Mouse (Mus musculus): ENCODE data around the gene Ercc4.
A peak's percentile ranks its signal among the peaks of the same experiment; 100 is the strongest.

Ercc4 gene

GRCm38 (mm10) chr16:13147810-13148555, 38.5 kb downstream of the Ercc4 start:
- DNase-seq (ENCODE audit: low read depth), result no peak

DNA sequence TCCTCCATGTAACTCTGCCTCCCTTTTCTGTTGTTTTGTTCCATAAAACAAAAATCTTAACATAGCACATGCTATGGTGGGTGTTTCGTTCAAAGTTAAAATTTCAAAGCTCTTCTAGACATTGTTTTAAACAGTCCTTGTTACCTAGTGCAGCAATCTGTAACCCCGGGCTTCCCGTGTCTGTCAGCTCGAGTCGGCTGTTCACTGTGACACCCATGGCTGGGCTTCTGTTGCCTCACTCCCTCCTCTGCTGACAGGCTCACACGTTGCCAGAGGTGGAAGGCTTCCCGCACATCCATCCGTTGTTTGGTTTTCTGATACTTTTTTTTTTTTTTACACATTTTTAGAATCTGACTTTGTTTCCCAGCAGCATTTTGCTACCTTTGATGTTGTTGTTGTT, 40.5 kb downstream of the Ercc4 start:
- no peak for DNase-seq (ENCODE audit: low read depth)

DNA sequence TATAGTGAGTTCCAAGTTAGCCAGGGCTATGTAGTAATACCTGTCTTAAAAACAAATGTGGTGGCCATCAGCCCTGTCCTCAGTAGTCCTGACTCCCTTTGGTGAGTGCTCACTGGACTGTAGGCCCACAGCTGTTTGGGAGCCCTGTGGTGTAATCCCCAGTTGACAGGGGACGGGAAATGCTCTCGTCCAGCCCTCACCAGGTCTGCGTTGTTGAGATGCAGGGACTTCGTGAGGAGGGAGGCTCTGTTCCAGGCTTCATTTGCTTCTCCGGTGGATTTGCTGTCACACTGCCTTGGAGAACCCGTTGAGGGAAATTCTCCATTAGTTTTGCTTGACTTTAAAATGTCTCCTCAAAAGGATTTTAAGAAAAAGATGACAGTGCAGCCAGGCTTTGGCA, 41.3 kb downstream of the Ercc4 start:
- no peak for DNase-seq (ENCODE audit: low read depth)

DNA sequence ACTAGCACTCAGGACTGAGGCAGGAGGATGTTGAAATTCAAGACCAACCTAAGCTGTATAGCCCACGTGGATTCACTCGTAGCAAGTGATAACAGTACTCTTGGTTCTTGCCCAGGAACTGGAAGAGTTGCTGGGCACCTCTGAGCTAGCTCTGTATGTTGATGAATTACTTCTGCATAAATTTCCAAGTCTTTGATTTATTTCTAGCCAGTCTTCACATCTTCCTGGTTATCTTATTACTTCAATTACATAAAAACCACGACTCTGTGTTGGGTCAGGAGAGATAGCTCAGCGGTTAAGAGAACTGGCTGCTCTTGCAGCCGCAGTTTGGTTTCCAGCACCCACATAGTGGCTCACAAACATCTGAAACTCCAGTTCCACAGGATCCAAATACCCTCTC, 43.0 kb downstream of the Ercc4 start:
- DNase-seq (ENCODE audit: low read depth), result peak; percentile 16

GRCm38 (mm10) chr16:13153215-13153614, 43.7 kb downstream of the Ercc4 start:
- no peak for DNase-seq (ENCODE audit: low read depth)

- no peak for DNase-seq (ENCODE audit: low read depth)
These were observed 44.9 kb downstream of the Ercc4 start for GRCm38 (mm10) chr16:13154352-13154751.

DNA sequence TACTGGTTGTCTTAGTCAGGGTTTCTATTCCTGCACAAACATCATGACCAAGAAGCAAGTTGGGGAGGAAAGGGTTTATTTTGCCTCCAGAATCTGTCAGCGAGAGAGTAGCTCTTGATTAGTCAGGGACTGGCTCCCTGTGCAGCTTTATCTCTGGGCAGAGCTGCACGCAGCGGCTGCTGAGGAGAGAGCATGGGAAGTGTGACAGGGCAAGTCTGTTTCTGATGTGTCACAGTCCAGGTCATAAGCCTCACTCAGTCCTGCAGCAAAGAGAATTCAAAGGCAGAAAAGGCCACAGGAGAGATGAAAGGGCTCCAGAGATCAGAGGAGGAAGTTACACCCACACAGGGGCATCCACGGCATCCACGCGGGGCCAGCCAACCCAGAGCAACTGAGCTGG, 47.8 kb downstream of the Ercc4 start:
- peak; percentile 45 for DNase-seq (ENCODE audit: low read depth)

- peak; percentile 23 for DNase-seq (ENCODE audit: low read depth)
These were observed 48.7 kb downstream of the Ercc4 start for GRCm38 (mm10) chr16:13158153-13158670.

- peak; percentile 88 for DNase-seq (ENCODE audit: low read depth)
These were observed 49.7 kb downstream of the Ercc4 start for GRCm38 (mm10) chr16:13158906-13159889.

DNA sequence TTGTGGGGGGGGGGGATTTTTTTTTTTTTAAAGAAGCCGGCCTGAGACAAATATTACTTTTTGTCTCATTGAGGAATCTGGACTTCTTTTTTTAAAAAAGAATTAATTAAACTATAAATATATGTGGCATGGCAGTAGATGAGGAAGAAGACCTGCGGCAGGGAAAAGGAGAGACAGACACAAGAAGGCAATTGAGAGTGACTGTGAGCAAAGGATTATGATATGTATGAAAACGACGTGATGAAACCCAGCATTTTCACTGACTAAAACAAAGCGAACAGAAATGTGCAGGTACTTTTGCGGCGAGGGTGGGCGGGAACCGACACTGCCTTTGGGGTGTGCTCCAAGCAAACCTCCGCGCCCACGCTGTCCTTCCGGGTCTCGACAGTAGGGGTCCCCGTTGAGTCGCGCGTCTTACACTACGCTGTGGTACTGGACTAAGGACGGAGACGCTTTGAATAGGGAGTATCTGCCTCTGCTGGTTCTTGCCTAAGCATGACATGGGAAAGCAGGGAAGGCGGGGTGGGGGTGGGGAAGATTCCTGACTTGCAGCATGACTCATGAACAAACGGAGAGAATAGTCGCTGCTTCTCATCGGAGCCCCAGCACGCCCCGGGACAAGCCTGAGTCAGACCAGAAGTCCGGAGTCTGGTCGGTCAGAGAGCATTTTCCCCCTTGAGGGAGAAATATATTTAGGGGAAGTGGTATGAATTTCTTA, 50.6 kb downstream of the Ercc4 start:
- peak; percentile 97 for DNase-seq (ENCODE audit: low read depth)

DNA sequence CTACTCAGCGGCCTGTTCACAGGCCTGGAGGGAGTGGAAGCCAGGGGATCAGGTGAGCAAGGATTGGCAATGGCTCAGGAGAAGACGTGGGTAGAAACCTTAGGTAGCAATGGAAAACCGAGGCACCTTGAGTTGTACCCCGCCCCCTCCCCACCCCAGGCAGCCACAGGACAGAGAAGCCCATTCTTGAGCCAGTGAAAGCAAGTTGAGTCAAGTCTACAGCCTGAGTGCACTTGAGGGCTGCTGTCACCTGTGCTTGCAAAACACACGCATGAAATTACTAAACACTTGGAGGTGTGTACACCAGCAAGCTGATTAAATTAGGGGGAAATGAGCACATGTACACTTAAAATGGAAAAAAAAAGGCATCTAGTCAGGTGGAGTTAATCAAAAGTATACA, 52.0 kb downstream of the Ercc4 start:
- no peak for DNase-seq (ENCODE audit: low read depth)

DNA sequence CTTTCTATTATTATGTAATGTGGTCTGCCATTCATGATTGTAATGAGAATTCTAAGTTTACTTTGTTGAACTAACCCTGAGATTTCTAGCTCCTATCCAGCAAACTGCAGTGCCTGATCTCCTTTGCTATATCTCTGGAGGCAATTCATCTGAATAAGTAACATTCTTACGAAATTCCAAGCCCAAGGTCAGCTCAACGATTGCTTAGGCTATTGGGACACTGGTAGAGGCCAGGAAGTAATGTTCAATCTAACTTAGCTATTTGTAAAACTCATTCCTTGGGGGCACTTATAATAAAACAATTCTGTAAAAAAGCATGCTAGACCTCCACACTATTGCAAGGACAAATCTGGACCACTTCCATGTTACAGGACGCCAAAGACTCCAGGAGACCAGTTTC, 58.2 kb downstream of the Ercc4 start:
- no peak for DNase-seq (ENCODE audit: low read depth)

DNA sequence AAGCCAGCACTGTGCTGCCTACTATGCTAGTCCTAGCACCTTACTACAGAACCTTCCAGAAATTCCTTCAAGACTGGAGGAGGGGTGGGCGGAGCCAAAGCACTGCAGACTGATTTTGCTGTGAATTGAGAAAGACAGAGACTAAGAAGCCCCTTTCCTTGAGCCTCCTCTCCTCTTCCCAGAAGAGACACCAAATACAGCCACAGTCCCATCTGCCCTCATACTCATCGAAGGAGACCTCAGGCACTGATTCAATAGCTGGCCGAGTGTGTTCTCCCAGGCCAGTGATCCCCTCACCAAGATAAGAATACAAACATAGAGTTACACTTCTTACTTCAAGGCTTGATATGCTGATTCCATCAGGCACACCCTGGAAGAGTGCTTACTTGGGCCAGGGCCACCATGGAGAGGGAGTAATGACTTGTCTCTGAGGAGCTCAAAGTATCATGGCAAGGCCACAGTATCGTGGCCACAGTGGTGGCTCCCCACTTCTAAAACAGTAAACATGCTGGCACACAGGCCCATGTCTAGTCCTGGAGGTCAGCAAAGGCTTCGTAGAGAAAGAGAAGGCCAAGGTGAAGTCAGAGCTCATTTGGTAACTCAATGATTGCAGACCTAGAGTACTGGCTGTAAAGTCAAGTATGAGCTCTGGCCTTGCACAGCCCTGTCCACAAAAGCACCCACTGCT, 63.7 kb downstream of the Ercc4 start:
- DNase-seq (ENCODE audit: low read depth), result no peak

- DNase-seq (ENCODE audit: low read depth), result no peak
These were observed 73.0 kb downstream of the Ercc4 start for GRCm38 (mm10) chr16:13182526-13182925.

DNA sequence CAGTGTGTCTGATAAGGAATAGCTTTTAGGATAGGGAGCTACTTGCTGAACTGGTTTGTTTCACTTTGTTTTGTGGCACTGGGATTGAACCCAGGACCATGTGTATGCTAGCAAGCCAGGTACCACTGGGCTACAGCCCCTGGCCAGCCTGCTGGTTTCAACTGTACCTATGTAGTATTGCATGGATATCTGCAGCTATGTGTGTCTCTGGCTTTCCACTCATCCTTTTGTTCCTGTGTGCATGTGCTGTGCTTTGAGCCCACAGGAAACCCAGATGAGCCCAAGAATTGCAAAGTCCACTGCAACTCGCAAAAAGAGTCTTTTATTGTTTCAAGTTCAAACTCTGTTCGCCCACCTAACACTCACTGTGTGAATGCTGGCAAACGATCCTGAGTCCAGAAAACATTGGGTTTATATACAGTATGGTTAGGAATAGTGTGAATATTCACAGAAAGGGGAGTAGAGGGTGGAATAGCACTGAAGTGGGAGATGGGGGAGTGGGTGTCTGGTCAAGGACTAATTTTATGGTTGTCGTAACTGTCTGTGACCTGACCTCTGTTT, 73.8 kb downstream of the Ercc4 start:
- DNase-seq (ENCODE audit: low read depth), result no peak

DNA sequence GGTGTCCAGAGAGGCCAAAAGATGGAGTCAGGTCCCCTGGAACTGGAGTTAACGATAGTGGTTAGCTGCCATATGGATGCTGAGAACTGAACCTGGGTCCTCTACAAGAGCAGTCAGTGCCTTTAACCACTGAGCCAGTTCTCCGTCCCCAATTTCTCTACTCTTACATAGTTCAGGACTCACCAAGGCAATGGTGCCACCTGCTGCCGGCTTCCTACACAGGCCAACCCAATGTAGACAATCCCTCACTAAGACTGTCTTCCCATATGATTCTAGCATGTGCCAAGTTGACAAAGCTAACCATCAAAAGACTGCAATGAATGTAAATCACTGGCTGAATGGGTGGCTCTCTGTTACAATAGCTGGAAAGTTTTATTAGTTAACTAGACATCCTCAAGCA, 74.9 kb downstream of the Ercc4 start:
- peak; percentile 10 for DNase-seq (ENCODE audit: low read depth)

DNA sequence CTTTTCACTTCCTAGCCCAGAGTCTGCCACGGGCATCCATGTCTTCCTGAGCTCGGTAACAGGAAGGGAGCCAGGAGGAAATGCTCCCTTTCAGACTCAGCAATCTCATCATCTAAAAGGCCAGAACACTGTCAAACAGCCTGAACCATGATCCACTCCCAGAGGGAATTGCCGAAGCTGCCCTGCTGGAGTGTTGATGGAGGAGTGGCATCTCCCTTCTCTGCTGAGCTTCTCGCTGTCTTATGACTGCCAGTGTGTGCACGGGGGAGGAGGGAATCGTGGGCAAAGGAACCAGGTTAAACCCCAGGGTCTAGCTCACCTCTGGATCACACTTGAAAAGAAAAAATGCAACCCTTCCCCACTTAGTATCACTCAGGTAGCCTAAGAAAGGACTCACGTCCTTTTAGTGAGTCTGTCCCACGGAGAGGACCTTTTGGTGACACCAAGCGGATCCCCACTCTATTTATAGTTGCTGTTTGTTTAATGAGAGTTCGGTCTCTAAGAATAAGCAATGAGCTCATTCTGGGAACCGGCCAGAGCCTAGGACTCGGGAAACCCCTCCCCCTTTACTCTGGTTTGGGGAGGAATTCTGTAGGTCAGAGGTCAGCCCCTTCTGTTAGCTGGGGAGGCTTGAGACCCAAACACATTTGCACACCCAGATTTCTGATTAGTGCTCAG, 80.1 kb downstream of the Ercc4 start:
- DNase-seq (ENCODE audit: low read depth), result no peak

- DNase-seq (ENCODE audit: low read depth), result no peak
These were observed 81.0 kb downstream of the Ercc4 start for GRCm38 (mm10) chr16:13190471-13190870.

GRCm38 (mm10) chr16:13191166-13191565, 81.7 kb downstream of the Ercc4 start:
- DNase-seq (ENCODE audit: low read depth), result no peak

GRCm38 (mm10) chr16:13193663-13194071, 84.2 kb downstream of the Ercc4 start:
- no peak for DNase-seq (ENCODE audit: low read depth)

DNA sequence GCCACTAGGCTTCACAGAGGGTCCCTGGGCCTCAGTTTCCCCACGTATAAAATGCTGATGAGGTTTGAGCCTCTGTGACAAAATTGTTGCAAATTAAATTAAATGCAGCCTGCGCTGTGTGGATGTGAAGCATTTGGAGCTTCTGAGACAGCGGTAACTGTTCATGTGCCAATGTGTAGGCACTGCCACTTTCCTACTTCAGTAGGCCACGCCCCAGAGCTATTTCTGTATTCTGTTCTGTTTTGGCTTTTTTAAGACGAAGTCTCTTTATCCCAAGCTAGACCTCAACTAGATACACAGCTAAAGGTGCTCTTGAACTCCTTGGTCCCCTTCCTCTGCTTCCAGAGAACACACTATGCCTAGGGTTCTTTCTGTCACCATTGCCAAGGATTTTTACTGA, 85.4 kb downstream of the Ercc4 start:
- no peak for DNase-seq (ENCODE audit: low read depth)
